Mouse (Mus musculus) cerebellum, adult 11 months (tissue): ENCODE results near the gene Ache.

Experiments used
- DNase-seq: peaks from one replicate; pipeline ENCODE4 v3.0.0; 2022

The Ache gene

GRCm38 (mm10) chr5:137337190-137337589 is 49.9 kb downstream of the Ache start:
- no peak for DNase-seq

DNA sequence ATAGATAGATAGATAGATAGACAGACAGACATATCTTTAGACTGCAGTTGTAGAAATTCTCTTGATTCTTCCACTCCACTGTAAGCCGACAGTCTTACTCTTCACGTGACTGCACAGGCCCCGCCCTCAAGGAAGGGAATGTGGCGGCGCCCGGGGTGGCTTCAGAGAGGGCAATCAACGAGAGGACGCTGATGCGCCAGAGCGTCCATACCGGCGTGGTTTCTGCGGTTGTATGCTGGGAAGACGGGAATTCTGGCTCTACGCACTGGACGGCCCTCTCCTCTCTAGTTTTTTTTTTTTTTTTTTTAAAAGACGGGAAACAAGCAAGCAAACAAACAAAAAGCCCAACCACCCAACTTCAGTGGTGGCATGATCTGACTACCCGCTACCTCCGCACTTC is 50.9 kb downstream of the Ache start:
- peak; percentile 88 for DNase-seq

DNA sequence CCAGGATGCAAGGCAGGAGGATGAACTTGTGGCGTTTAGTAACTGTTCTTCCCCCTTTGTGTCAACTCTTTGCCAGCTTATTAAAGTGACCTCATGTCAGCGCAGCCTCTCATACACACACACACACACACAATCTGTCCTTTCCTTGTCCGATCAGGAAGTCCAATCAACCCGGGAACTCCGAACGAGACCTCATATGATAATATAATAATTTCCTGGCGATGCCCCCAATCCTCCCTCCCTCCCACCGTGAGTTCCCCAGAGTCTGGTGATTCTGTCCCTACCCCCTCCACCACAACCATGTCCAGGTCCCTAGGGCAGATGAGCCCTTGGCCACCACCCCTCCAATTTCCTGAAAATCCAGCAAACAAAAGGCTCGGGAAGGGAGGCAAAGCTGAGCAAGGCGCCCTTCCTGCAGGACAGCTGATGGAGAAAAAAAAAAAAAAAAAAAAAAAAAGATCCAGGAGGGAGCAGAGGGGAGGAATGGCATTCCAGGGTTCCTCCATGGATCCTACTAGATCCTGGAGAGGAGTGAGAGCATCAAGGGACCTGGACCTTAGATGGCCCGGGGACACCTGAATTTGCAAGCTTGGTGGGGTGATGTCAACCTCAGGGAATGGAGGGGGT is 51.5 kb downstream of the Ache start:
- DNase-seq, result peak; percentile 45

- peak; percentile 39 for DNase-seq
Measured at GRCm38 (mm10) chr5:137339290-137339979, 52.1 kb downstream of the Ache start.

- DNase-seq, result no peak
Measured at GRCm38 (mm10) chr5:137340222-137340621, 52.9 kb downstream of the Ache start.

DNA sequence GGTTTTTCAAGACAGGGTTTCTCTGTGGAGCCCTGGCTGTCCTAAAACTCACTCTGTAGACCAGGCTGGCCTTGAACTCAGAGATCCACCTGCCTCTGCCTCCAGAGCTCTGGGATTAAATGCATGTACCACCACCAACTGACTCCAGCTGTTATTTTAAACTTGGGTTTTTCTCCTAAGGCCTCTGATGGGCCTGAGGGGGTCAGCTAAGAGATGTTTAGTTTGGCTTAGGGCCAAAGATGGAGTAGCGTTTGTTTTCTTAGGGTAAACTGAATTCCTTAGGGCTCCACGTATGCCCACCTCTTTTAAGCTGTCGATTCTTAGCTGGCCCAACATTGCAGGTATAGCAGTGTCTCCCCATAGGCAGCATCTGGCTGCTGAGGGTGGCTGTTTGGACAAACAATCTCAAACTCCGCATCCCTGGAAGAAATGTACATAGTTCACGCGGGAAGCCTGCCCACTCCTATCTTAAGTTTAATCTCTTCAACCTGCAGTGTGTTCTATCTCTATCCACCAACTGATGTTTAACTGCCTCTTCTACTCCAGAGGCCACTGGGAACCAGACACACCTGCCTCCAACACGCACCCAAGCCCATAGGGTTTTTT is 55.2 kb downstream of the Ache start:
- DNase-seq, result no peak

DNA sequence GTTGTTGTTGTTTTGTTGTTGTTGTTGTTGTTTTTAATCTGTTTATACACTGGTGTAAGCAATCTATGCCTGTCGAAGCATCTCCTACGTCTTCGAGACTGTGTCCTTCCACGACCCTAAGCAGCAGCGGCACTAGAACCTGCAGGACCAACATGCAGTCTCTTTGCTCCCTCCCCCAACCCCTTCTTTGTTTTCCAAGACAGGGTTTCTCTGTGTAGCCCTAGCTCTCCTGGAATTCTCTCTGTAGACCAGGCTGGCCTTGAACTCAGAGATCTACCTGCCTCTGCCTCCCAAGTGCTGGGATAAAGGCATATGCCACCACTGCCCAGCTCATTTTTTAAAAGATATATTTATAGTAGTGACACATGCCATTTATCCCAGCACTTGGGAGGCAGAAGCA is 56.1 kb downstream of the Ache start:
- no peak for DNase-seq

- no peak for DNase-seq
Measured at GRCm38 (mm10) chr5:137343869-137344268, 56.5 kb downstream of the Ache start.
